Mouse (Mus musculus) CH12.LX (cell line): ENCODE data around the gene Ctnnd2. TPM values are rescaled to one million over a fixed set of nuclear protein-coding genes. Genes with fewer than 3 reads are reported as not detected.
A peak's percentile ranks its signal among the peaks of the same experiment; 100 is the strongest.

Source experiments
- DNase-seq: peaks from one replicate; pipeline ENCODE4 v3.0.0-alpha.2; 2013; ENCODE audit errors: extremely low read depth
- H3K27ac ChIP-seq: 2 replicates; pipeline ENCODE4 v1.5.1; 2012; ENCODE audit warnings: low read depth, mild to moderate bottlenecking, control low read depth, moderate library complexity; ENCODE audit not compliant: insufficient read depth
- H3K27me3 ChIP-seq: replicated peaks from 2 replicates; pipeline ENCODE3; 2012; ENCODE audit warnings: inconsistent platforms
- H3K36me3 ChIP-seq, 2 experiments: replicated peaks in 1 of 2; 2 replicates each; pipeline versions ENCODE3 to v1.6.1; 2012; ENCODE audit warnings: inconsistent platforms in 1 of 2, low read length in 1 of 2, mild to moderate bottlenecking in 1 of 2, mixed read lengths in 1 of 2, moderate library complexity in 1 of 2; ENCODE audit not compliant: control insufficient read depth in 1 of 2, insufficient read depth in 1 of 2
- H3K4me1 ChIP-seq, 2 experiments: 2 replicates each; pipeline ENCODE4 v1.6.1; 2012; ENCODE audit warnings: inconsistent platforms in 1 of 2, moderate library complexity in 1 of 2; ENCODE audit not compliant: insufficient read depth in 2 of 2, control insufficient read depth in 1 of 2
- H3K4me2 ChIP-seq: 2 replicates; pipeline ENCODE4 v1.6.1; 2012; ENCODE audit warnings: low read depth, mild to moderate bottlenecking, control low read depth; ENCODE audit not compliant: poor library complexity, insufficient read depth, severe bottlenecking
- H3K4me3 ChIP-seq, 3 experiments: fragments of 150-350 bp in 1 of 3; sonication (generic) in 1 of 3; replicated peaks in 1 of 3; 2 replicates each; pipeline versions ENCODE3 to v1.5.1; 2011 to 2012; ENCODE audit warnings: low read depth in 2 of 3, low read length in 2 of 3, mild to moderate bottlenecking in 2 of 3, moderate library complexity in 2 of 3, control low read depth in 1 of 3, improper control_type of control experiment in 1 of 3, inconsistent platforms in 1 of 3, mixed read lengths in 1 of 3; ENCODE audit not compliant: poor library complexity in 1 of 3
- H3K79me2 ChIP-seq: replicated peaks from 2 replicates; pipeline ENCODE4 v1.6.1; 2012; ENCODE audit warnings: mild to moderate bottlenecking, moderate library complexity; ENCODE audit not compliant: control insufficient read depth, poor library complexity, insufficient read depth, severe bottlenecking; ENCODE audit errors: extremely low read depth
- H3K9ac ChIP-seq: 2 replicates; pipeline ENCODE4 v1.6.1; 2012; ENCODE audit warnings: low read depth, mild to moderate bottlenecking, control low read depth, moderate library complexity; ENCODE audit not compliant: insufficient read depth
- H3K9me3 ChIP-seq: replicated peaks from 2 replicates; pipeline ENCODE3; 2012; ENCODE audit warnings: low read length, inconsistent platforms, mixed read lengths
- CHD1 ChIP-seq: IDR thresholded peaks from 2 replicates; pipeline ENCODE4 v1.6.1; 2012; ENCODE audit warnings: low read depth, low read length, improper control_type of control experiment, inconsistent platforms
- CTCF ChIP-seq, 2 experiments: IDR thresholded peaks in 1 of 2; conservative IDR thresholded peaks in 1 of 2; 2 replicates each; pipeline ENCODE4 v1.5.1; 2011 to 2012; ENCODE audit warnings: low read depth in 2 of 2, low read length in 2 of 2, improper control_type of control experiment in 1 of 2, inconsistent platforms in 1 of 2, mild to moderate bottlenecking in 1 of 2, moderate library complexity in 1 of 2
- E2F4 ChIP-seq: IDR thresholded peaks from 2 replicates; pipeline ENCODE4 v1.6.1; 2011; ENCODE audit warnings: low read depth, low read length, improper control_type of control experiment; ENCODE audit not compliant: insufficient replicate concordance
- ELF1 ChIP-seq: IDR thresholded peaks from 2 replicates; pipeline ENCODE4 v1.6.1; 2014; ENCODE audit warnings: low read depth, mild to moderate bottlenecking, inconsistent platforms, low read length, improper control_type of control experiment
- EP300 ChIP-seq: IDR thresholded peaks from 2 replicates; pipeline ENCODE4 v1.6.1; 2011; ENCODE audit warnings: low read length, improper control_type of control experiment
- GABPA ChIP-seq: IDR thresholded peaks from 2 replicates; pipeline ENCODE4 v1.6.1; 2012; ENCODE audit warnings: low read depth, low read length, improper control_type of control experiment, inconsistent platforms; ENCODE audit not compliant: insufficient replicate concordance
- HCFC1 ChIP-seq: IDR thresholded peaks from 2 replicates; pipeline ENCODE4 v1.6.1; 2012; ENCODE audit warnings: low read depth, mild to moderate bottlenecking, inconsistent platforms, low read length, improper control_type of control experiment
- JUND ChIP-seq: conservative IDR thresholded peaks from 2 replicates; pipeline ENCODE4 v1.6.1; 2011; ENCODE audit warnings: low read depth, low read length, improper control_type of control experiment
- MAFK ChIP-seq: IDR thresholded peaks from 2 replicates; pipeline ENCODE4 v1.6.1; 2011; ENCODE audit warnings: low read length, improper control_type of control experiment; ENCODE audit not compliant: insufficient replicate concordance
- MAX ChIP-seq: IDR thresholded peaks from 2 replicates; pipeline ENCODE4 v1.6.1; 2011; ENCODE audit warnings: low read length, improper control_type of control experiment
- MXI1 ChIP-seq: IDR thresholded peaks from 2 replicates; pipeline ENCODE4 v1.6.1; 2011; ENCODE audit warnings: mild to moderate bottlenecking, low read depth, low read length, improper control_type of control experiment
- MYC ChIP-seq: IDR thresholded peaks from 2 replicates; pipeline ENCODE4 v1.6.1; 2011; ENCODE audit warnings: low read depth, mild to moderate bottlenecking, improper control_type of control experiment, low read length
- NRF1 ChIP-seq: IDR thresholded peaks from 2 replicates; pipeline ENCODE4 v1.6.1; 2014; ENCODE audit warnings: low read depth, mild to moderate bottlenecking, inconsistent platforms, low read length, improper control_type of control experiment, moderate library complexity
- PAX5 ChIP-seq: IDR thresholded peaks from 2 replicates; pipeline ENCODE4 v1.6.1; 2012; ENCODE audit warnings: low read length, inconsistent platforms, mixed read lengths
- POLR2AphosphoS2 ChIP-seq: IDR thresholded peaks from 2 replicates; pipeline ENCODE4 v1.6.1; 2011; ENCODE audit warnings: low read depth, low read length, improper control_type of control experiment
- SIN3A ChIP-seq: IDR thresholded peaks from 2 replicates; pipeline ENCODE4 v1.6.1; 2012; ENCODE audit warnings: low read length, improper control_type of control experiment, inconsistent platforms
- SMC3 ChIP-seq: IDR thresholded peaks from 2 replicates; pipeline ENCODE4 v1.6.1; 2011; ENCODE audit warnings: low read depth, low read length, improper control_type of control experiment
- TCF12 ChIP-seq: IDR thresholded peaks from 2 replicates; pipeline ENCODE4 v1.6.1; 2014; ENCODE audit warnings: low read depth, mild to moderate bottlenecking, inconsistent platforms, low read length, improper control_type of control experiment
- UBTF ChIP-seq: IDR thresholded peaks from 2 replicates; pipeline ENCODE4 v1.6.1; 2012; ENCODE audit warnings: low read depth, mild to moderate bottlenecking, inconsistent platforms, low read length, improper control_type of control experiment, moderate library complexity
- USF1 ChIP-seq: IDR thresholded peaks from 2 replicates; pipeline ENCODE4 v1.6.1; 2014; ENCODE audit warnings: low read depth, mild to moderate bottlenecking, inconsistent platforms, low read length, improper control_type of control experiment
- USF2 ChIP-seq: conservative IDR thresholded peaks from 2 replicates; pipeline ENCODE4 v1.6.1; 2011; ENCODE audit warnings: low read depth, low read length, improper control_type of control experiment
- ZMIZ1 ChIP-seq: IDR thresholded peaks from 2 replicates; pipeline ENCODE4 v1.6.1; 2012; ENCODE audit warnings: low read depth, mild to moderate bottlenecking, inconsistent platforms, low read length, improper control_type of control experiment
- ZNF384 ChIP-seq: IDR thresholded peaks from 2 replicates; pipeline ENCODE4 v1.6.1; 2012; ENCODE audit warnings: low read depth, low read length, improper control_type of control experiment, inconsistent platforms
- dilution Hi-C: fragments of 300-500 bp; cut with MboI; formaldehyde crosslinking; loops from 2 replicates; pipeline ENCODE4 v1.14.3; 2020; ENCODE audit warnings: low sequenced_read_pairs; ENCODE audit not compliant: extremely low pct_unique_long_range_greater_than_20kb, extremely low pct_ligation_motif_present
- in situ Hi-C: fragments of 300-500 bp; cut with MboI; formaldehyde crosslinking; loops from 3 replicates; pipeline ENCODE4 v1.14.3; 2019; ENCODE audit warnings: low sequenced_read_pairs, low pct_ligation_motif_present, low pct_unique_long_range_greater_than_20kb, mixed read lengths
- polyA plus RNA-seq: library from polyadenylated mRNA; unstranded; fragments of >175 nt; gene quantifications from 2 replicates; pipeline ENCODE4 v1.2.1, GENCODE M21; 2012; ENCODE audit warnings: low read depth; ENCODE audit not compliant: insufficient read length
- total RNA-seq, 2 experiments: library from RNA; depleted of rRNA; stranded (reverse); fragments of 300-350 nt in 1 of 2; fragments of >200 nt in 1 of 2; gene quantifications; 2 replicates each; pipeline ENCODE4 v1.2.3; 2012 to 2014

Gene Ctnnd2
- total and polyA plus RNA-seq, 3 experiments, result 0.23 TPM; not detected in 2

DNA sequence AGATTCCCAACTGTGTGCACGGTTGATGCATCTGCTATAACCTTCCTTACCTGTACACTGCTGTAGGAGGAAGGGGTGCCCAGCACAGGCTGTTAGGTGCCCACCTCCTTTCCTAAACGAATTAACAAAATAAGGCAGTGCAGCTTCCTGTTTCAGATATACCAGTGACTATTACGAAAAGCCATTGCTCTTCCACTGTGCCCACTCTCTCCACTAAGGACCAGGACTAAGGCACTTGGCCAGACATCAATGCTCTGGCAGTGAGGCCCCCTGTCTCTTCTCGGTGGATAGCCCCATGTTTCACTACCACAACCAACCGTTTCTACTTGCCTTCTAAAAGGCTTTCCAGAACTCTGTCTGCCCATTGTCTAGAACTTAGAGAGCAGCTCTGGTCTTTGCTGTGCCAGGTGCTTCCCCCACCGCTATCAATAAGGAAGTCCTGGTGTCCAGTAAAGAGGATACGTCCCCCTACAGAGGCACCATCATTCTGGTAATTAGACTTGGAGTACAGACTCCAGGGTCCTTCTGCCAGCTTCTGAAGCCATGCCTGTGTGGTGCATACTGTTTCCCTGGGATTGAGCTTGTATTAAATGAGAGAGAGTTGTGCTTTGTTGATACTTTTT, 459.8 kb downstream of the Ctnnd2 start:
- Histone ChIP-seq H3K79me2 (no peaks in the 10 kb centered on the region), H3K36me3 (no peaks in the 10 kb centered on the region), H3K4me3 (no peak overlapping the region), H3K27ac (no peak overlapping the region), H3K9me3 (no peaks in the 10 kb centered on the region)
- DNase-seq, result peak; percentile 51
- TF ChIP-seq EP300 (no peak), ELF1 (peak; percentile 27; the same call in 1 of the 2 replicates)
- TF ChIP-seq, all 38 proteins: peak for 1
- dilution Hi-C loops (no loop called here), in situ Hi-C loops (no loop called here)
- Histone ChIP-seq H3K4me1 (peaks cover 11 to 42% of the 10 kb centered on the region in 2 experiments), H3K9ac (no peak overlapping the region), H3K4me2 (peak overlapping the region; percentile 56; the same call in 1 of the 2 replicates), H3K27me3 (no peaks in the 10 kb centered on the region)

DNA sequence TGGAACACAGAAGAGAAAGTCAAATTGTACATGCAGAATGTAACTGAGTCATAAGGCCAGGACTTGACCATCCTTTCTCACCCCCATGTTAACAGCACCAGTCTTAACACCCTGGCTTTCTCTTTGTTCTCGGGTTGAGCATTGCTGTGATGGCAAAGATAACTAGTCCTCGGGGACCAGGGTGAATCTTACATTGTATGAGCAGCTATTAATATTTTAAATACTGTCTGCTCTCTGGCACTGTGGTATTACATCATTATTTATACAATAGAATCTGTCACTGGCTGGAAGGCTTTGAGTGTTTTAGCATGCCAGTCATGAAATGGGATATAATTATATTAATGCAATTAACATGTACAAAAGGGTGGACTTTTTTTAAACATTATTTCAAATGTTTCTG, 461.5 kb downstream of the Ctnnd2 start:
- in situ Hi-C loops (no loop called here), dilution Hi-C loops (no loop called here)
- Histone ChIP-seq H3K36me3 (no peaks in the 10 kb centered on the region), H3K9me3 (no peaks in the 10 kb centered on the region), H3K4me3 (no peak overlapping the region), H3K4me2 (no peak overlapping the region), H3K27ac (no peak overlapping the region), H3K4me1 (peaks cover 6 to 31% of the 10 kb centered on the region in 2 experiments), H3K79me2 (no peaks in the 10 kb centered on the region), H3K9ac (no peak overlapping the region), H3K27me3 (no peaks in the 10 kb centered on the region)
- no peak for DNase-seq
- TF ChIP-seq EP300, result no peak
- TF ChIP-seq ZNF384, result no peak
- TF ChIP-seq TCF12, result no peak
- TF ChIP-seq USF2, result no peak
- no peak for TF ChIP-seq MYC
- no peak for TF ChIP-seq PAX5
- no peak for TF ChIP-seq NRF1
- no peak for TF ChIP-seq MAX
- no peak for TF ChIP-seq POLR2AphosphoS2
- TF ChIP-seq MAFK, result no peak
- no peak for TF ChIP-seq JUND
- no peak for TF ChIP-seq USF1
- TF ChIP-seq CTCF (conservative IDR thresholded peaks at IDR 0.05 in 1 of 2, IDR thresholded peaks at IDR 0.05 in 1 of 2; ENCODE audit: low read depth in 2 of 2, low read length in 2 of 2), result no peak

DNA sequence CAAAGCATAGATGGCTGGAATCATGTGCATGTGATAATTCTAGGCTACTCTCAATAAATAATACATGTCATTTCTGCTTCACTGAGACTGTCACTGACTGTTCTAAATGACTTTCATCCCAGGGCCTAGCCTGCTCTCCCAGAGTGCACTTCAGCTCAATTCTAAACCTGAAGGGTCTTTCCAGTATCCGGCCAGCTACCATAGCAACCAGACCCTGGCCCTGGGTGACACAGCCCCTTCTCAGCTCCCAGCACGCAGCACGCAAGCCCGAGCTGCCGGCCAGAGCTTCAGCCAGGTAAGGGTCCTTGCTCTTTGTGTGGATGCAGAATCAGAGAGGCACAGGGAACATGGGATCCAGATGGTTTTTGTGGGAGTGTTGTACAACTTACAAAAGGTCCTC, 462.1 kb downstream of the Ctnnd2 start:
- TF ChIP-seq ELF1 (no peak), SMC3 (no peak), CHD1 (no peak), UBTF (no peak), E2F4 (no peak), GABPA (no peak), ZMIZ1 (no peak), MYC (no peak), MAFK (no peak), HCFC1 (no peak), USF1 (no peak), SIN3A (no peak), MXI1 (no peak), POLR2AphosphoS2 (no peak), USF2 (no peak)
- Histone ChIP-seq H3K4me2 (no peak overlapping the region), H3K36me3 (no peaks in the 10 kb centered on the region), H3K27me3 (no peaks in the 10 kb centered on the region), H3K27ac (no peak overlapping the region), H3K9ac (no peak overlapping the region), H3K4me1 (peaks cover 6 to 26% of the 10 kb centered on the region in 2 experiments), H3K79me2 (no peaks in the 10 kb centered on the region), H3K9me3 (no peaks in the 10 kb centered on the region), H3K4me3 (no peak overlapping the region)
- in situ Hi-C loops, result no loop called here
- DNase-seq, result no peak
- dilution Hi-C loops, result no loop called here
